Mouse (Mus musculus) heart, postnatal 0 days (tissue): ENCODE results near the gene Lmntd1. TPM values are rescaled to one million over a fixed set of nuclear protein-coding genes. Genes with fewer than 3 reads are reported as not detected.

Experiments used
- ATAC-seq: fragments of 200-750 bp; cut with Nextera tagmentation; 2 replicates; pipeline ENCODE4 v1.8.0; 2017; ENCODE audit warnings: low read depth, moderate number of reproducible peaks, moderate library complexity; ENCODE audit not compliant: insufficient read depth
- DNase-seq: peaks from one replicate; pipeline ENCODE4 v3.0.0-alpha.2; 2016; ENCODE audit warnings: low spot score
- H3K27ac ChIP-seq: fragments of 300-500 bp; sonication (generic); 2 replicates; pipeline ENCODE4 v1.5.1; 2014; ENCODE audit warnings: low read depth, mild to moderate bottlenecking
- H3K27me3 ChIP-seq: fragments of 300-500 bp; sonication (generic); 2 replicates; pipeline ENCODE4 v1.6.1; 2014; ENCODE audit warnings: low read length, mixed read lengths; ENCODE audit not compliant: control insufficient read depth, insufficient read depth
- H3K36me3 ChIP-seq: fragments of 300-500 bp; sonication (generic); replicated peaks from 2 replicates; pipeline ENCODE4 v1.6.1; 2014; ENCODE audit warnings: low read length, mixed read lengths; ENCODE audit not compliant: control insufficient read depth, insufficient read depth
- H3K4me1 ChIP-seq: fragments of 300-500 bp; sonication (generic); 2 replicates; pipeline ENCODE4 v1.6.1; 2014; ENCODE audit warnings: antibody characterized with exemption; ENCODE audit not compliant: control insufficient read depth, insufficient read depth
- H3K4me2 ChIP-seq: fragments of 300-500 bp; sonication (generic); 2 replicates; pipeline ENCODE4 v1.6.1; 2014; ENCODE audit warnings: low read depth, mild to moderate bottlenecking, low read length, moderate library complexity
- H3K4me3 ChIP-seq: fragments of 300-500 bp; sonication (generic); 2 replicates; pipeline ENCODE4 v1.5.1; 2014; ENCODE audit warnings: low read depth, low read length
- H3K9ac ChIP-seq: fragments of 300-500 bp; sonication (generic); replicated peaks from 2 replicates; pipeline ENCODE4 v1.6.1; 2014; ENCODE audit warnings: low read depth, low read length, mixed read lengths
- H3K9me3 ChIP-seq: fragments of 300-500 bp; sonication (generic); replicated peaks from 2 replicates; pipeline ENCODE4 v1.6.1; 2016; ENCODE audit warnings: low read length; ENCODE audit not compliant: control insufficient read depth
- CTCF ChIP-seq: IDR thresholded peaks from 2 replicates; pipeline ENCODE4 v1.5.1; 2016; ENCODE audit warnings: antibody characterized with exemption, control low read depth, low read depth
- EP300 ChIP-seq: IDR thresholded peaks from 2 replicates; pipeline ENCODE4 v1.6.1; 2016; ENCODE audit warnings: antibody characterized with exemption, low read depth
- WGBS: fragments of 180-500 bp; shearing (Covaris S2); extraction: QIAGEN DNeasy Blood & Tissue Kit; methylation state at CpG from one replicate; pipeline ENCODE4 v1.1.7; 2014; 5-methylcytosine and 5-hydroxymethylcytosine counted together
- polyA plus RNA-seq: library from polyadenylated mRNA; unstranded; fragments of >200 nt; fragmentation: Nextera tagmentation; extraction: Ambion mirVana; gene quantifications from 2 replicates; pipeline ENCODE4 v1.2.1, GENCODE M21; 2015
- total RNA-seq: library from RNA; depleted of rRNA; stranded (reverse); fragments of >200 nt; gene quantifications from 2 replicates; pipeline ENCODE4 v1.2.3, GENCODE M21; 2014; ENCODE audit warnings: low replicate concordance

The Lmntd1 gene
- total and polyA plus RNA-seq, 2 experiments from 2014 or later = 4.5 to 9.8 TPM

GRCm38 (mm10) chr6:145654062-145654836 is 40.1 kb upstream of the Lmntd1 start:
- H3K27ac ChIP-seq = no peak overlapping the region
- WGBS = 75% methylated on average over 8 of the region's 8 CpGs
- no peaks in the 10 kb centered on the region for H3K9me3 ChIP-seq
- no peak for TF ChIP-seq EP300
- no peak for TF ChIP-seq CTCF
- no peak for ATAC-seq
- H3K9ac ChIP-seq = no peak overlapping the region
- H3K27me3 ChIP-seq = no peaks in the 10 kb centered on the region
- H3K4me2 ChIP-seq = no peak overlapping the region
- H3K36me3 ChIP-seq = no peaks in the 10 kb centered on the region
- H3K4me1 ChIP-seq = no peaks in the 10 kb centered on the region
- DNase-seq = no peak
- no peak overlapping the region for H3K4me3 ChIP-seq

DNA sequence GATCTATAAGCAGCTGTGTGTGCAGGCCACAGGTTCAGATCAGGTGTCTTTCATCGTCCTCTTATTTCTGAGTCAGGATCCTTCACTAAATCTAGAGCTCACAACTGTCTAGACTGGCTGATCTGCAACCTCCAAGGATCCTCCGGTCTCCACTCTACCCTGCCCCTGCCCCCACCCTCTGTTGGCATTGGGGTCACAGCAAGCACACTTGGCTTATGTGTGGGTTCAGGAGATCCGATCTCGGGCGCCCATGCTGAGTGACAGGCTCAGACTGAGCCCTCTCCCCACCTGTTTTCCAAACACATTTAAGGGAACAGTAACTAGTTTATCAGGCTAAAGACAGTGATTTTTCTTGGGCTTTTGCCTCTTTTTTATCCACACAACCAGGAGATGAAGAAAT is 39.5 kb upstream of the Lmntd1 start:
- no peaks in the 10 kb centered on the region for H3K36me3 ChIP-seq
- H3K4me2 ChIP-seq = no peak overlapping the region
- no peaks in the 10 kb centered on the region for H3K27me3 ChIP-seq
- no peaks in the 10 kb centered on the region for H3K9me3 ChIP-seq
- ATAC-seq = no peak
- H3K27ac ChIP-seq = no peak overlapping the region
- no peak overlapping the region for H3K9ac ChIP-seq
- no peak for DNase-seq
- no peaks in the 10 kb centered on the region for H3K4me1 ChIP-seq
- 86% methylated on average over 5 of the region's 5 CpGs for WGBS
- TF ChIP-seq EP300 (no peak), CTCF (no peak)
- H3K4me3 ChIP-seq = no peak overlapping the region

GRCm38 (mm10) chr6:145652986-145653385 is 38.9 kb upstream of the Lmntd1 start:
- Histone ChIP-seq H3K27ac (no peak overlapping the region), H3K4me1 (no peaks in the 10 kb centered on the region), H3K9ac (no peak overlapping the region), H3K4me2 (no peak overlapping the region), H3K4me3 (no peak overlapping the region), H3K36me3 (no peaks in the 10 kb centered on the region), H3K9me3 (no peaks in the 10 kb centered on the region), H3K27me3 (no peaks in the 10 kb centered on the region)
- ATAC-seq = no peak
- TF ChIP-seq EP300 (no peak), CTCF (no peak)
- no peak for DNase-seq
- WGBS = 79% methylated on average over 5 of the region's 5 CpGs

DNA sequence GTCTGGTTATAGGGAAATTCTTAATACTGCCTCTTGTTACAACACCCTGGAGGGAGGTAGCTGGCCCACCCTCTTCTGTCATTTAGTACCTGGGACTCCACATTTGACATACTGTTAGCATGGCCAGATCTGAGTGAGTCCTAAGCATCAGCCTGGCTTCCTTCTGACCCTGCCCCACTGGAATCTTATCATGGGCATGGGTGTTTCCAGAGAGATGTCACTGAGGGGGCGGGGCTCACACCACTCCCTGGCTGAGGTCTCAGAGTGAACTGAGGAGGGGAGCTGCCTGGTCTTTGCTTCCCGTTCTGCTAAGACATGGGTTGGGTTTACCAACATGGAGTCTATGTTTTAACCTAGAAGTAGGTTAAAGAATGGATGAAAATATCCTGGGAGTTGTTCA is 37.9 kb upstream of the Lmntd1 start:
- WGBS = 58% methylated on average over 2 of the region's 2 CpGs
- ATAC-seq = no peak
- no peak overlapping the region for H3K27ac ChIP-seq

DNA sequence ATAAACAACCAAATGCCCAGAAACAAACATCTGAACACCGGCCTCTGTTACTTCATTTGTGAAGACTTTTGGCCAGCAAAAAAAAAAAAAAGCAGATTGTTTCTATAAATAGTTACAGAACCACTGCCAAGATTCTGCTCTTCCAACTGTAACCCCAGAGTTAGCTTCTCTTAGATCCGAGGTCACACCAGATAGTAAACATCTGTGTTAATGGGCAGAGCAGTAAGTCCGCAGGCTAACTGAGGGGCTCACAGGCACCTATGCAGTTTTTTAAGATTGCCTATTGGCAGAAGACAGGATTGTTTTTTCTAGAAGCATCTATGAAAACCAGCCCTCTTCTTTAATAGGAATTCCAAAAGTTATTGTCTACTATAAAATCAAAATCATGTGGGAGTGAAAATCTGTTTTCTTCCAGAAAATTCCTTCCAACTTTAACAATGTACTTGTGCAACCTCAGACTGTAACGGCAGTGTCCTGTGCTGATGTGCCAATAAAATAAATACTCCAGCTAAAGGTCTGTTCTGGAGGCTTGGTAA is 26.9 kb upstream of the Lmntd1 start:
- WGBS = 56% methylated on average over 4 of the region's 4 CpGs
- Histone ChIP-seq H3K36me3 (no peaks in the 10 kb centered on the region), H3K9me3 (no peaks in the 10 kb centered on the region), H3K27me3 (no peaks in the 10 kb centered on the region), H3K9ac (no peak overlapping the region), H3K4me2 (no peak overlapping the region), H3K27ac (no peak overlapping the region), H3K4me3 (no peak overlapping the region), H3K4me1 (no peaks in the 10 kb centered on the region)
- DNase-seq (no peak), ATAC-seq (no peak)
- TF ChIP-seq CTCF (no peak), EP300 (no peak)

More for the DNA sequence above, 37.9 kb upstream of the Lmntd1 start:
- TF ChIP-seq CTCF = no peak
- no peak for TF ChIP-seq EP300
- Histone ChIP-seq H3K4me1 (no peaks in the 10 kb centered on the region), H3K4me2 (no peak overlapping the region), H3K36me3 (no peaks in the 10 kb centered on the region), H3K27me3 (no peaks in the 10 kb centered on the region), H3K9ac (no peak overlapping the region), H3K9me3 (no peaks in the 10 kb centered on the region), H3K4me3 (no peak overlapping the region)
- DNase-seq = no peak
